Mouse (Mus musculus): ENCODE data around the gene Ip6k3.

Gene Ip6k3

DNA sequence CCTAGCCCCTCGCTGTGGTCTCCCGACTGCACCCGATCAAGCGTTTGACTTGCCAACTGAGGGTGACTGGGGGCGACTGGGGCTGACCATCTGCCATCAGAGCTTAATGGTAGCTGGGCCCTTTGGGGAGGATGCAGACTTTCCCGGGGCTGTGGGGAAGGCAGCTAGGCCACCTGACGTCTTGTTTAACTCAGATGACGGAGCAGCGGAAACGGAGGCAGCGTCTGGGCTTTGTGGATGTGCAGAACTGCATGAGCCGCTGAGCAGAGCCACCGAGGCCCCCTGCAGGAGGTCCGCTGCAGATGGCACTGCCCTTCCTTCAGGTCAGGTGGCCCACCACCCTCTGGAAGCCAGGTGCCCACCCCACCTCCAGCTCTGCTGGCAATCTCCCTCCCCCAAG, 46.3 kb downstream of the Ip6k3 start:
- no peak for DNase-seq

DNA sequence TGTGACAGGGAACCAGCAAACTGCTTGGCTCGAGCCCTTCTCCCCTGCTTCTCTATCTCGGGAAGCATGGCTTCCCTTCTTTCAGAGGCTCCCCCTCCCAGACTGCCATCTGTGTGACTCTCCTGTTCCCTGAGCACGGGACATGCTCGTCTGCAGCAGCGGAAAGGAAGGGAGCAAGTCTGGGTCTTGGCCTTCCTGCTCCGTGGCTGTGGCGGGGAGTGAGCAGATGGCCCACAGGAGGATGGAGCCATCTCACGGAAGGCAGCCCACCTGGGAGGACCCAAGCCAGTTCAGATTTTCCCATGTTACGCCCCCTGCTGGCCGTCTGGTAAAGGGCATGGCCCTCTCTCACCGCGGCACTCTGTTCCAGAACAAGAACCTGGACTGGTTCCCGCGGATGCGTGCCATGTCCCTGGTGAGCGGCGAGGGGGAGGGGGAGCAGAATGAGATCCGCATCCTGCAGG, 47.0 kb downstream of the Ip6k3 start:
- DNase-seq, result peak; percentile 62

DNA sequence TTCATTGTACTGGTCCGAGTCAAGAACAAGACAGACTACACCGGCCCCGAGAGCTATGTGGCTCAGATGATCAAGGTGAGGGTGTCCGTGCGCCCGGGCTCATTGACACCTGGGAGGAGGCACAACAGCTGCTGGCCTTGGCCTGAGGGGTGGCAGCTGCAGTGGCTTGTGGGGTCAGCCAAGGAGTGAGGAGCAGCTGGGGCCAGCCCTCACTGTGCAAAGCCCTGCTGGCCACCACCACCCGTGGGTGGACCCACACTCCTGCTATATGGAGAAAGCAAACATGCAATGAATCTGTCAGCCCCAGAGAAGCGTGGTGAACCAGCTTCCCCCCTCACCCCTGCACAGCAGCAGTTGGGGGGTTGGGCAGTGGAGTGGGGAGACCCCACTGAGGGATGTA, 47.6 kb downstream of the Ip6k3 start:
- DNase-seq, result no peak

DNA sequence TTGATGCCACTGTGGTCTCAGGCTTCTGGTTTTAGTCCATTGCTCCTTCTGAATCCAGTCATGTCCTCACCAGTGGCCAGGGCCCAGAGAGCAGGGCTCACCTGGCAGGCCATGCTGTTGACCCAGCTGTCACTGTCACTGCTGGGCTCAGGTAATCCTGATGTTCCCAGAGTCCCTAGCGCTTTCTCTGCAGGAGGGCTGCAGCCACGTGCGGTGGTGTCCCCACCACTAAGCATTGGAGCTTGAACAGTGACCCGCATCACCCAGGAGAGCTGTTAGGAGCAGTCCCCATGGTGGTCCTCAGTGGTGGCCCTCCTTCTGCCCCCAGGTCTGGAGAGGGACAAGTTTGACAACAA, 48.1 kb downstream of the Ip6k3 start:
- DNase-seq, result no peak

DNA sequence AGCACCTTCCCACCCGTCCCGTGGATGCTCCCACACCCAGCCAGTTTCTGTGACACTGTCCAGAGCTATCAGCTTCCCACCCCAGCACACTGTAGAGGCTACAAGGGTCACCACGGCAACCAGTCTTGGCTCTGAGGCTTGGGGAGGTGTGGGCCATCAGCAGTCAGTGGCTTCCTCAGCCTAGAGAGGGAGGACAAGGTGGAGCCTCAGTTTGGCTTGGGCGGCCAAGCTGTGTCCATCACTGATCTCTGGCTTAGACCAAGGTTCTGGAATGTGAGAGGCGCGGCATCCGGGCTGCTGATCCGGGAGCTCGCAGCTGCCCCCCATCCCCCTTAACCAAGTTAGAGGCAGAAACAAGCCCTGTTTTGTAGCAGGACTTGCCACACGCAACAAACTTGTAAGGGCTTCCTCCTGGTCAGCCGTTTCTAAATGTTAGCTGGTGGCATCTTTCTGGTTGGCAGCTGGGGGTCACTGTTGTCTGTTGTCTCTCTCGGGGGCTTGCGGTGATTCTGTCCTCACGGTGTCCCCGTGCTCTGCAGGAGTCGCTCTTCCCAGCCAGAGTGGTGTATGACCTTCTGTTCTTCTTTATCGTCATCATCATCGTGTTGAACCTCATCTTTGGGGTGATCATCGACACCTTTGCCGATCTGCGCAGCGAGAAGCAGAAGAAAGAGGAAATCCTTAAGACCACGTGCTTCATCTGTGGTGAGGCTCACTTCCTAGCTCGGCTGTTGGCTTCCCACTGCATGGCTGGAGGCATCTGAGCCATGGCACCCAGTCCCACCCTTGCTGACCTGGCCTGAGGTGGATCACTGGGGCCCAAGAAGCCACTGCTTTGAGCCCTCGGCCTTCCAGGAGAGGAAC, 48.7 kb downstream of the Ip6k3 start:
- DNase-seq, result no peak

DNA sequence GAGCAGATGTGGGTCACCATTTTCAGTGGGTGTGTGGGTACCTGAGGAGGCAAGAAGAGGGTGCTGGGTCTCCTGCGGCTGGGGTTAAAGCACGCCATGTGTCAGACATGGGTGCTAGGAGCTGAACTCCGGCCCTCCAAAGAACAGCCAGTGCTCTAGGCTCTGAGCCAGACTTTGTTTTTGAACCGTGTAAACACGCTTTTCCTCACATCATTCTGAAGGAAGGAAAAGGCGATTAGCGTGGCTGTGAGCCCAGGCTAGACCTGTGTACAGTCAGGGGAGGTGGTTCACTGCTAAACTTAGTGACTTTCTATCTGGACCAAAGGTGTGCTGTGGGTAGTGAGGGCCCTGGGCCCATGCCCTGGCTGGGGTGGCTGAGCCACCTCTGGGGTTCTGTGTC, 57.5 kb downstream of the Ip6k3 start:
- no peak for DNase-seq

DNA sequence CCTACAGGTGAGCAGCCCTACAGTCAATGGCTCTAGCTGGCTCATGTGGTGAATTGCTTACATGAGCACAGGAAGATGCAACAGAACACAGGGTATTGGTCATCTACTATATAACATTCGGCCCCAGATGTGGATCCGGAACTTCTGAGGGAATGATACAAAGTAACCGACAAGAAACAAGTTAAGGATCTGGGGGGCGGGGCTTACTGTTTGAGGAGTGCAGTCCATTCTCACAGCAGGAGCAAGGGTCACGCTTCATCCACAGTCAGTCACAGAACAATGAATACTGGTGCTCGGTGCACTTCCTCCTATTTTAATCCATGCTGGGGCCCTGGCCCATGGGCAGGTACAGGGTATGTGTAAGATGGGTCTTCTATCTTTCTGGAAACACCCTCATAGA, 59.7 kb downstream of the Ip6k3 start:
- no peak for DNase-seq

DNA sequence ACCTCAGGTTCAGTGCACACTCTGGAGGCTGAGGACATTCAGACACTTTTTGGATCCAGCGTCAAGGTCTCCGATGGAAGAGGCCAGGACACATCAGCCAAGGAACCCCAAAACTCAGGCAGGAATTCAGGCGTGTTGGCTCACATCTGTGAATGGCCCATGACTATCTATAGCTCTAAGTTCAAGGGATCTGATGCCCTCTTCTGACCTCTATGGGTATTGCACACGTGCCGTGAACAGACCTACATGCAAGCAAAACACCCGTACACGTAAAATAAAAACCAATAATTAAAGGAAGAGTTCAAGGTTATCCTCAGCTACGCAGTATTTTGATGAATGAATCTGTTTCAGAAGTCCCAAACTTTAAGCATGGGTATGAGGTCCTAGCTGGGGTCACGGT, 60.9 kb downstream of the Ip6k3 start:
- DNase-seq, result no peak

DNA sequence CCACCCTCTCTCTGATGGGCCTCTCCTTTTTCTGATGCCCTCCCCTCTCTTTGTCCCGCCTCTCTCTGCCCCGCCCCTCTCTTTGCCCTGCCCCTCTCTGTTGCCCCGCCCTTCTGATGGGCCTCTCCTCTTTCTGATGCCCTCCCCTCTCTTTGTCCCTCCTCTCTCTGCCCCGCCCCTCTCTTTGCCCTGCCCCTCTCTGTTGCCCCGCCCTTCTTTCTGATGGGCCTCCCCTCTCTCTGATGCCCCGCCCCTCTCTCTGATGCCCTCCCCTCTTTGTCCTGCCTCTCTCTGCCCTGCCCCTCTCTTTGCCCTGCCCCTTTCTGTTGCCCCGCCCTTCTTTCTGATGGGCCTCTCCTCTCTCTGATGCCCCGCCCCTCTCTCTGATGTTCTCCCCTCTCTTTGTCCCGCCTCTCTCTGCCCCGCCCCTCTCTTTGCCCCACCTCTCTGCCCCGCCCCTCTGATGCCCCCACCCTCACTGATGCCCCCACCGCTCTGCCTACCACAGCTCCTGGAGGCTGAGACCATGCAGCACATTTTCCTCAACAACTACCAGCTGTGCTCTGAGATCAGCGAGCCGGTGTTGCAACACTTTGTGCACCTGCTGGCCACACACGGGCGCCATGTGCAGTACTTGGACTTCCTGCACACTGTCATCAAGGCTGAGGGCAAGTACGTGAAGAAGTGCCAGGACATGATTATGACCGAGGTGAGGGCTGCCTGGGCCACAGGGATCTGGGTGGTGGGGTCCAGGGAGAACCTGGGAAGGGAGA, 61.7 kb downstream of the Ip6k3 start:
- DNase-seq, result no peak

DNA sequence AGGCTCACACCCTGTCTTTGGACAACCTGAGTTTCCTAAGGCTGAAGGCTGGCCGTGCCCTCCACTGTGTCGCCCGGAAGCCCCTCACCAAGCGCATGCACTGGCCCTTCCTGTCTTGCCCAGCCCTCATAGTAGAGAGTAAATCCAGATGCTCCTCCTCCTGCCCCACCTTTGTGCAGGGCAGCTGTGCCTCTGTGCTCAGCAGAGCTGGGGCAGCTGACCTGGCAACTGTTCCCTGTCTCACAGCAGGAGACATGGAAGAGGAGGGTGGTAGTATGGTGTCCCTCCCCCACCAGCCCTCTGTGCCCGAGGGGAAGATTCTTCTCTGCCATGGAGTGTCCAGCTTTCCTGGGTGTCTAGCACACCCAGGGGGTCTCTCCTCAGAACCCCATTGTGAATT, 65.9 kb downstream of the Ip6k3 start:
- no peak for DNase-seq

DNA sequence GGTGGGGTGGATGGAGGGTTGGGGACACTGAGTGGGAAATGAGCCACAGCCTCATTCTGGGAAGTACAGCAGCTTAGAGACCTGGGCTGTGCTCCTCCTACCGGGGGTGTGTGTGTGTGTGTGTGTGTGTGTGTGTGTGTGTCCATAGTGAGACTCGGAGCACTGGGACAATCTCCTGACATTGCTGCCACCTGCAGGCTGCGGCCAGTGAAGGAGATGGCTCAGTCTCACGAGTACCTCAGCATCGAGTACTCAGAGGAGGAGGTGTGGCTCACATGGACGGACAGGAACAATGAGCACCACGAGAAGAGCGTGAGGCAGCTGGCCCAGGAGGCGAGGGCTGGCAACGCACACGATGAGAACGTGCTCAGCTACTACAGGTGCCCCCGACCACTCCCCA, 71.9 kb downstream of the Ip6k3 start:
- peak; percentile 22 for DNase-seq

All from right cerebral cortex, postnatal 25 days (tissue).